Mouse (Mus musculus) frontal cortex, adult 2 months (tissue): ENCODE measurements around the gene Ntn1. TPM values are rescaled to one million over a fixed set of nuclear protein-coding genes. Genes with fewer than 3 reads are reported as not detected.

ENCODE experiments used
- DNase-seq, 2 experiments: peaks; one replicate each; pipeline ENCODE4 v3.0.0; 2022; ENCODE audit warnings: low spot score in 1 of 2; ENCODE audit errors: extremely low spot score in 1 of 2
- polyA plus RNA-seq: library from polyadenylated mRNA; depleted of rRNA; stranded (reverse); fragments of >200 nt; gene quantifications from 2 replicates; pipeline ENCODE4 v1.2.3, GENCODE M21; 2012

The Ntn1 gene
- polyA plus RNA-seq, 1 experiment, result 6.2 TPM

- no peak for DNase-seq
These were observed 16.0 kb downstream of the Ntn1 start for GRCm38 (mm10) chr11:68384592-68385020.

- DNase-seq, result no peak
These were observed 16.5 kb downstream of the Ntn1 start for GRCm38 (mm10) chr11:68384131-68384530.

- no peak for DNase-seq
These were observed 17.1 kb downstream of the Ntn1 start for GRCm38 (mm10) chr11:68383519-68383918.

GRCm38 (mm10) chr11:68381833-68382232 lies 18.8 kb downstream of the Ntn1 start:
- no peak for DNase-seq

- no peak for DNase-seq
These were observed 19.3 kb downstream of the Ntn1 start for GRCm38 (mm10) chr11:68381318-68381717.

GRCm38 (mm10) chr11:68378946-68379764 lies 21.5 kb downstream of the Ntn1 start:
- no peak for DNase-seq

GRCm38 (mm10) chr11:68378419-68378818 lies 22.2 kb downstream of the Ntn1 start:
- no peak for DNase-seq

- DNase-seq, result no peak
These were observed 27.5 kb downstream of the Ntn1 start for GRCm38 (mm10) chr11:68373105-68373504.

GRCm38 (mm10) chr11:68371609-68372008 lies 29.0 kb downstream of the Ntn1 start:
- no peak for DNase-seq

GRCm38 (mm10) chr11:68356901-68357300 lies 43.7 kb downstream of the Ntn1 start:
- no peak for DNase-seq

GRCm38 (mm10) chr11:68355561-68355960 lies 45.1 kb downstream of the Ntn1 start:
- DNase-seq, result no peak

- DNase-seq, result no peak
These were observed 45.8 kb downstream of the Ntn1 start for GRCm38 (mm10) chr11:68354848-68355247.

- DNase-seq, result no peak
These were observed 48.4 kb downstream of the Ntn1 start for GRCm38 (mm10) chr11:68352236-68352635.

- DNase-seq, result no peak
These were observed 51.8 kb downstream of the Ntn1 start for GRCm38 (mm10) chr11:68348851-68349250.

GRCm38 (mm10) chr11:68348083-68348482 lies 52.5 kb downstream of the Ntn1 start:
- DNase-seq, result no peak

- DNase-seq, result no peak
These were observed 53.1 kb downstream of the Ntn1 start for GRCm38 (mm10) chr11:68347508-68347907.

GRCm38 (mm10) chr11:68346099-68346498 lies 54.5 kb downstream of the Ntn1 start:
- DNase-seq, result no peak

- no peak for DNase-seq
These were observed 56.4 kb downstream of the Ntn1 start for GRCm38 (mm10) chr11:68344221-68344620.

- no peak for DNase-seq
These were observed 57.9 kb downstream of the Ntn1 start for GRCm38 (mm10) chr11:68342761-68343160.

- DNase-seq, result no peak
These were observed 58.6 kb downstream of the Ntn1 start for GRCm38 (mm10) chr11:68342003-68342400.

GRCm38 (mm10) chr11:68341111-68342002 lies 59.3 kb downstream of the Ntn1 start:
- DNase-seq, result peak in 1 of 2 experiments; percentile 54
